Mouse (Mus musculus) heart, adult 2 months (tissue): ENCODE data around the gene Slc7a11. TPM values are rescaled to one million over a fixed set of nuclear protein-coding genes. Genes with fewer than 3 reads are reported as not detected.

Experiments used
- DNase-seq, 2 experiments: peaks; one replicate each; pipeline ENCODE4 v3.0.0; 2021
- H3K27ac ChIP-seq: fragments of 200-600 bp; 2 replicates; pipeline ENCODE4 v1.8.1; 2022
- H3K27me3 ChIP-seq: fragments of 200-500 bp; 2 replicates; pipeline ENCODE4 v1.6.1; 2012; ENCODE audit warnings: mild to moderate bottlenecking, low read length, inconsistent platforms, mixed read lengths; ENCODE audit not compliant: control insufficient read depth, insufficient read depth
- H3K36me3 ChIP-seq: fragments of 200-500 bp; 2 replicates; pipeline ENCODE4 v1.6.1; 2012; ENCODE audit warnings: low read length, inconsistent platforms; ENCODE audit not compliant: control insufficient read depth, insufficient read depth
- H3K4me1 ChIP-seq: fragments of 200-500 bp; 2 replicates; pipeline ENCODE4 v1.6.1; 2011; ENCODE audit warnings: low read length; ENCODE audit not compliant: control insufficient read depth, insufficient read depth
- H3K4me3 ChIP-seq: fragments of 200-600 bp; 2 replicates; pipeline ENCODE4 v1.8.1; 2022
- H3K79me2 ChIP-seq: fragments of 200-500 bp; replicated peaks from 2 replicates; pipeline ENCODE4 v1.6.1; 2012; ENCODE audit warnings: mild to moderate bottlenecking, inconsistent platforms, low read length, moderate library complexity, mixed read lengths; ENCODE audit not compliant: control insufficient read depth, insufficient read depth
- H3K9ac ChIP-seq: fragments of 200-500 bp; 2 replicates; pipeline ENCODE4 v1.6.1; 2012; ENCODE audit warnings: low read depth, mild to moderate bottlenecking, control low read depth, inconsistent platforms, low read length, mixed read lengths
- CTCF ChIP-seq: fragments of 200-600 bp; IDR thresholded peaks from 2 replicates; pipeline ENCODE4 v1.8.1; 2022; ENCODE audit warnings: antibody characterized with exemption, mild to moderate bottlenecking, moderate library complexity
- EP300 ChIP-seq: fragments of 200-500 bp; IDR thresholded peaks from 2 replicates; pipeline ENCODE4 v1.6.1; 2011; ENCODE audit warnings: low read depth, low read length, control low read depth; ENCODE audit not compliant: insufficient read depth
- POLR2A ChIP-seq: fragments of 200-500 bp; IDR thresholded peaks from 2 replicates; pipeline ENCODE4 v1.6.1; 2011; ENCODE audit warnings: mild to moderate bottlenecking, low read depth, low read length, control low read depth; ENCODE audit not compliant: insufficient read depth
- WGBS: fragments of 180-500 bp; shearing (Covaris S2); methylation state at CpG from one replicate; pipeline ENCODE4 v1.1.7; 2018; 5-methylcytosine and 5-hydroxymethylcytosine counted together
- intact Hi-C: fragments of 180-260 bp; cut with DNase I; formaldehyde crosslinking; loops from one replicate; pipeline ENCODE4 v1.15.1; 2025
- polyA plus RNA-seq: library from polyadenylated mRNA; depleted of rRNA; stranded (reverse); fragments of >200 nt; gene quantifications from 2 replicates; pipeline ENCODE4 v1.2.3, GENCODE M21; 2012
- total RNA-seq, 2 experiments: library from RNA; stranded (reverse); gene quantifications; 2 replicates each; pipeline ENCODE4 v1.2.3; 2021

Gene Slc7a11
- total and polyA plus RNA-seq, 3 experiments, result 0.02 to 0.20 TPM; not detected in 1

DNA sequence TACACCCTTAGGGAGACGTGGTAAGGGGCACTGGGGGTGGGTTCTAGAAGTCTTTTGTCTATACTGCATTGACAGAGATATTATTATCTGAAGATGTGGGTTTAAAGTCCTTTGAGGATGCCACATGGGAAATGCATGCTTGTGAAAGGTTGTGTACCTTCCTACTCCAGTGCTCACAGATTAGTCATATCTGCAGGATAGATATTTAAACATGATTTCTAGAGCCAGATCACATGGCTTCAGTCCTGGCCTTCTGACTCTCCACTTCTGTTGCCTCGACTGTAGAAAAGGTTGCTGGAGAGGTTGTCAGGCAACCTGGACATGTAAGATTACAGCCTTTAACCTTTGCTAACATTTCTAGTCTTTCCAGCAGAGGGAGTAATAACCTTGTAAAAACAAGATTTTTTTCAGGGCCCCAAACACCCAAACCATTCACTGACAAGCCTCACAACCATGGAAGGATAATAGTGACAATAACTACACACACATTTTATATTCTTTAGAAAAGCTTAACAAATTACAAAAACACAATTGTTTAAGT, 180.8 kb downstream of the Slc7a11 start:
- Histone ChIP-seq H3K27ac (no peak overlapping the region), H3K27me3 (no peaks in the 10 kb centered on the region), H3K79me2 (no peaks in the 10 kb centered on the region), H3K9ac (no peak overlapping the region), H3K4me3 (no peak overlapping the region), H3K4me1 (no peaks in the 10 kb centered on the region), H3K36me3 (no peaks in the 10 kb centered on the region)
- DNase-seq, result no peak
- TF ChIP-seq CTCF, result no peak
- no peak for TF ChIP-seq EP300
- no peak for TF ChIP-seq POLR2A
- whole genome bisulfite sequencing, result 37% methylated on average over 2 of the region's 2 CpGs
- intact Hi-C loops, result no loop called here

DNA sequence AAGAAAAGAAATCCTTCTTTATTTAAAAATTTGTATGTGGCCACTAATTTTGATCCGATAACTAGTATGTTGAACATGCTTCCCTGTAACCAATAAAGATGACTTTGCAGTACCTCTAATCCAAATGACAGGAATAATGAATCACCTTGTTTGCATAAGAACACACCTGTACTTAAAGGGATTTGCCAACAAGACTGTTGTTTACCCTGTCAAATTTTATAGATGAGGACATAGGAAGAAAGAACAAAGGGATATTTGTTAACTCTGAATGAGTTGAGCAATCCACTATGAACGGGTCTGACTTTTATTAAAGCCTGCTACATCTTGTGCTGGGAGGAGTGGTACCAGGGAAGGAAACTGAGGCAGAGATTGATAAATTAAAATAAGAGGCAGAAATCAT, 181.3 kb downstream of the Slc7a11 start:
- intact Hi-C loops, result no loop called here
- H3K79me2 ChIP-seq, result no peaks in the 10 kb centered on the region
- no peaks in the 10 kb centered on the region for H3K4me1 ChIP-seq
- DNase-seq, result no peak
- H3K36me3 ChIP-seq, result no peaks in the 10 kb centered on the region
- H3K27me3 ChIP-seq, result no peaks in the 10 kb centered on the region
- no peak overlapping the region for H3K27ac ChIP-seq
- 82% methylated on average over 2 of the region's 2 CpGs for WGBS
- H3K4me3 ChIP-seq, result no peak overlapping the region
- no peak overlapping the region for H3K9ac ChIP-seq
- TF ChIP-seq CTCF (no peak), EP300 (no peak), POLR2A (no peak)

DNA sequence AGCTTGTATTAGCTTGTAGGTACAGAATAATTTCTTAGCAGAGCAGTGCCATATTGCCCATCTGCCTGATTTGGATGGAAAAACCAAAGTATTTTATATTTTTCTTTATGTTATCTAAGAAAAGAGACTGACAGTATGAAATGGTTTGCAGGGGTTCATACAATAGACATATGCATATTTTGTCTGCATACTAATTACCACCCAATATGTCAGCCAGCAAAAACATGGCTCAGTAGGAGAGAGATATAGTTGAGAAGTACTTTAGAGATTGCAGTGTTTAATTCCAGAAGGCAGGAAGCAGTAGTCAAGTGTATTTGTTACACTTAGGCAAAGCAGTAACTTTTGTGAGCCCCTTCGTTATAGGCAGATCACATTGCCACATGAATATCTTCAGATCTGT, 182.7 kb downstream of the Slc7a11 start:
- intact Hi-C loops, result no loop called here

DNA sequence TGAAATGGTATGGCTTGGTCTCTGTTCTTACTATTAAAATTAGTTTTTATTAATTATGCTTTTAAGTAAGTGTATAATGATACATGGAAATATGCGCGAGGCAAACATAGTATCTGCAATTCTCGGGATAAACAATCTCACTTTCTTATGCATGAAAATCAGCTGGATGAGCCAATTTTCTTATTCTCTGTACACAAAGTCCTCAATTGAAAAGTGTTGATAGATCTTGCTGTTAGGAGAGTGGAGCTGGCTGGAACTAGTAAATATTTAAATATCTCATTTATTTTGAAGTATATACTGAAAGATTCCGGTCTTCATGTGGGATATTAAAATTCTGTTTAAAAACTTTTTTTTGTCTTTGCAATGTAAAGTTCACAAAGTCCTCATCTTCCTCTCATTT, 184.6 kb downstream of the Slc7a11 start:
- Histone ChIP-seq H3K4me3 (no peak overlapping the region), H3K9ac (no peak overlapping the region), H3K79me2 (no peaks in the 10 kb centered on the region), H3K27ac (no peak overlapping the region), H3K4me1 (no peaks in the 10 kb centered on the region), H3K36me3 (no peaks in the 10 kb centered on the region), H3K27me3 (no peaks in the 10 kb centered on the region)
- WGBS, result 83% methylated on average over 4 of the region's 4 CpGs
- DNase-seq, result no peak
- intact Hi-C loops, result no loop called here
- TF ChIP-seq EP300 (no peak), CTCF (no peak), POLR2A (no peak)

More for the DNA sequence above, 182.7 kb downstream of the Slc7a11 start:
- H3K79me2 ChIP-seq, result no peaks in the 10 kb centered on the region
- no peak overlapping the region for H3K4me3 ChIP-seq
- no peaks in the 10 kb centered on the region for H3K36me3 ChIP-seq
- TF ChIP-seq EP300 (no peak), CTCF (no peak), POLR2A (no peak)
- H3K9ac ChIP-seq, result no peak overlapping the region
- no peaks in the 10 kb centered on the region for H3K27me3 ChIP-seq
- DNase-seq, result no peak
- H3K4me1 ChIP-seq, result no peaks in the 10 kb centered on the region
- WGBS, result 77% methylated on average over 1 of the region's 1 CpGs
- H3K27ac ChIP-seq, result no peak overlapping the region

DNA sequence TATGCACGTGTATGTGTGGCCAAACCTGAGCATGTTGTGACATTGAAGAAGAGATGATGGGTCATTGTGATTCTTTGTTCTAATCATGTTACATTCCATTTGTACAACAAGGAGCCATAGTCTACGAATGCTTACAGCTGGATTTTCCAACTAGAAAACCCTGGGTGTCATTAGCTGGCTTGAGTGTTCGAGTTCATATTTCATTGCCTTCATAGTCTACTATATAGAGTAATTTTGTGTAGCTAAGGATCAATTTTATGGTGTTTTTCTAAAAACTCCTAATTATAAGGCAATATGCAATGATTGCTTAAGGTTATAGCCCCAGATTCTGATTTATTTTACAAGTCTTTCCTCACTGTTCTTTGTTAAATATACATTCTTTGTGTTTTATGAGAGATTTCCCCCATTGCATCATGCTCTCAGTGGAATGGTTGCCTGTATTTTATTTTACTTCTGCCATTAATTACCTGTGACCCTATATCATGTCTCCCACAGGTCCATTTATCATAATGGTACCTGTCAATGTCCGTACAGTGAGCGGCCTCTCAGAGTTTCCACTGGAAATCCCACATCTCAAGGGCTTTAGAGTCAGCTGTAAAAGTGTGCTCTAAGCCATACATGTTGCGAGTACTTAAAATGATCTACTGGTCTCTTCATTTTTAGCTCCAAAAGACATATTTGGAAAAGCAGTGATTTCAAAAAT, 193.7 kb downstream of the Slc7a11 start:
- no peaks in the 10 kb centered on the region for H3K36me3 ChIP-seq
- H3K27me3 ChIP-seq, result no peaks in the 10 kb centered on the region
- TF ChIP-seq POLR2A (no peak), EP300 (no peak), CTCF (no peak)
- no peak overlapping the region for H3K27ac ChIP-seq
- H3K4me3 ChIP-seq, result no peak overlapping the region
- 86% methylated on average over 6 of the region's 6 CpGs for WGBS
- no peaks in the 10 kb centered on the region for H3K4me1 ChIP-seq
- DNase-seq, result no peak
- intact Hi-C loops, result no loop called here
- no peak overlapping the region for H3K9ac ChIP-seq
- H3K79me2 ChIP-seq, result no peaks in the 10 kb centered on the region

DNA sequence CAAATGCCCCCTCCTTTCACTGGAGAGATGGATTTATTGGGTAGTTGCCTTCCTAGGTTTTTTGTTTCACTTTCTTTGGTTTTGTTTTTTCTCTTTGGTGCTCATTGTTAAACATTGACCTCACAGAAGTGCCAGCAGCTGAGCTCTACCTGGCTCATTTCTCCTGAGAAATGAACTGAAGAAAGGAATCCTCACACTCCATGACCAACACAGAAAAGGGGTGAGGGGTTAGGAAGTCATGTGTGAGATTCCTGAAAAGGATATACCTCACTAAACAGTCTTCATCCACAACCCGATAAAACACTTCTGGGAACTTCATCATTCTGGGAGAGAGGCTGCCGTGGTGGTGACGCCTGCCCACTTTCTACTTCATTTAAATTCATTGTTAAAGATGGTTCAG, 207.4 kb downstream of the Slc7a11 start:
- Histone ChIP-seq H3K27ac (no peak overlapping the region), H3K27me3 (no peaks in the 10 kb centered on the region), H3K4me3 (no peak overlapping the region), H3K36me3 (no peaks in the 10 kb centered on the region), H3K79me2 (no peaks in the 10 kb centered on the region), H3K9ac (no peak overlapping the region), H3K4me1 (no peaks in the 10 kb centered on the region)
- TF ChIP-seq EP300, result no peak
- no peak for TF ChIP-seq POLR2A
- TF ChIP-seq CTCF, result no peak
- intact Hi-C loops, result no loop called here
- no peak for DNase-seq
- WGBS, result 79% methylated on average over 3 of the region's 3 CpGs
